Mouse (Mus musculus) lung, embryonic 15.5 days (tissue): ENCODE measurements around the gene Asb2. TPM values are rescaled to one million over a fixed set of nuclear protein-coding genes. Genes with fewer than 3 reads are reported as not detected.

ENCODE experiments used
- ATAC-seq: fragments of 200-750 bp; cut with Nextera tagmentation; 2 replicates; pipeline ENCODE4 v1.8.0; 2017; ENCODE audit warnings: moderate number of reproducible peaks, borderline replicate concordance; ENCODE audit not compliant: low FRiP score, low TSS enrichment; ENCODE audit errors: extremely low read depth
- H3K27ac ChIP-seq: fragments of 300-500 bp; sonication (generic); 2 replicates; pipeline ENCODE4 v1.5.1; 2015; ENCODE audit warnings: moderate library complexity, mild to moderate bottlenecking, inconsistent platforms
- H3K27me3 ChIP-seq: fragments of 300-500 bp; sonication (generic); 2 replicates; pipeline ENCODE4 v1.6.1; 2015; ENCODE audit warnings: inconsistent platforms
- H3K36me3 ChIP-seq: fragments of 300-500 bp; sonication (generic); 2 replicates; pipeline ENCODE4 v1.6.1; 2015; ENCODE audit warnings: inconsistent platforms
- H3K4me1 ChIP-seq: fragments of 300-500 bp; sonication (generic); 2 replicates; pipeline ENCODE4 v1.6.1; 2015; ENCODE audit warnings: inconsistent platforms
- H3K4me2 ChIP-seq: fragments of 300-500 bp; sonication (generic); 2 replicates; pipeline ENCODE4 v1.6.1; 2015; ENCODE audit warnings: inconsistent platforms, mild to moderate bottlenecking, moderate library complexity
- H3K4me3 ChIP-seq: fragments of 300-500 bp; sonication (generic); 2 replicates; pipeline ENCODE4 v1.5.1; 2015; ENCODE audit warnings: mild to moderate bottlenecking, inconsistent platforms
- H3K9ac ChIP-seq: fragments of 300-500 bp; sonication (generic); 2 replicates; pipeline ENCODE4 v1.6.1; 2015; ENCODE audit warnings: inconsistent platforms
- H3K9me3 ChIP-seq: fragments of 300-500 bp; sonication (generic); 2 replicates; pipeline ENCODE4 v1.6.1; 2016; ENCODE audit warnings: inconsistent platforms
- WGBS: fragments of 180-500 bp; shearing (Covaris S2); methylation state at CpG from one replicate; pipeline ENCODE4 v1.1.7; 2015; 5-methylcytosine and 5-hydroxymethylcytosine counted together
- polyA plus RNA-seq: library from polyadenylated mRNA; unstranded; fragments of >200 nt; fragmentation: Nextera tagmentation; extraction: Ambion mirVana; gene quantifications from 2 replicates; pipeline ENCODE4 v1.2.1, GENCODE M21; 2015

The Asb2 gene
- polyA plus RNA-seq, 1 experiment from 2014 or later = 8.6 TPM

- Histone ChIP-seq H3K4me3 (no peak overlapping the region), H3K4me1 (no peaks in the 10 kb centered on the region), H3K27me3 (no peaks in the 10 kb centered on the region), H3K4me2 (no peak overlapping the region), H3K27ac (no peak overlapping the region), H3K9ac (no peak overlapping the region), H3K9me3 (no peaks in the 10 kb centered on the region), H3K36me3 (no peaks in the 10 kb centered on the region)
- 76% methylated on average over 3 of the region's 3 CpGs for WGBS
- ATAC-seq = no peak
Observed at GRCm38 (mm10) chr12:103283411-103283810, 72.4 kb downstream of the Asb2 start.

- ATAC-seq = no peak
- no peaks in the 10 kb centered on the region for H3K36me3 ChIP-seq
- no peaks in the 10 kb centered on the region for H3K4me1 ChIP-seq
- H3K27ac ChIP-seq = no peak overlapping the region
- no peak overlapping the region for H3K9ac ChIP-seq
- H3K4me3 ChIP-seq = no peak overlapping the region
- H3K9me3 ChIP-seq = no peaks in the 10 kb centered on the region
- H3K27me3 ChIP-seq = no peaks in the 10 kb centered on the region
- WGBS = 51% methylated on average over 6 of the region's 6 CpGs
- H3K4me2 ChIP-seq = no peak overlapping the region
Observed at GRCm38 (mm10) chr12:103282936-103283335, 72.9 kb downstream of the Asb2 start.

DNA sequence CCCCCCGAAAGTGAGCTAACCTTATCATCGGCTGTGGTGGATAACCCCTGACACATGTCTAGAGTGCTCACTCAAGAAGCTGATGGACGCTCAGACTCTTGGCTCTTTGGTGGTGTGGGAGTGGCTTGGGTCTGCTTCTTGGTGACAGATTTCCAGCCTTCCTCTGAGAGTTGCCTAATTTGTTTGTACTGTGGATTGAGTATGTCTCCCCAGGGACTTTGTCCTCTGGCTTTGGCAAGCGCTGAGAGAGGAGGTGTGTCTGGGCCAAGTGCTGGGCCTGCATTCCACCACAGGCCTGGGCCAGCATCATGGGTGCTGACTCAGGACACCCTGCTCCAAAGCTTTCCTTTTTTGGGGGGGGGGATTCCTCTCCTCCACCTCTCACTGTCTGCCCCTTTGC, 73.9 kb downstream of the Asb2 start:
- no peaks in the 10 kb centered on the region for H3K9me3 ChIP-seq
- WGBS = 21% methylated on average over 4 of the region's 4 CpGs
- H3K27ac ChIP-seq = no peak overlapping the region
- H3K4me2 ChIP-seq = no peak overlapping the region
- peak; percentile 69; the same call in 1 of the 2 replicates for ATAC-seq
- no peaks in the 10 kb centered on the region for H3K27me3 ChIP-seq
- no peak overlapping the region for H3K4me3 ChIP-seq
- H3K36me3 ChIP-seq = no peaks in the 10 kb centered on the region
- H3K4me1 ChIP-seq = no peaks in the 10 kb centered on the region
- H3K9ac ChIP-seq = no peak overlapping the region

DNA sequence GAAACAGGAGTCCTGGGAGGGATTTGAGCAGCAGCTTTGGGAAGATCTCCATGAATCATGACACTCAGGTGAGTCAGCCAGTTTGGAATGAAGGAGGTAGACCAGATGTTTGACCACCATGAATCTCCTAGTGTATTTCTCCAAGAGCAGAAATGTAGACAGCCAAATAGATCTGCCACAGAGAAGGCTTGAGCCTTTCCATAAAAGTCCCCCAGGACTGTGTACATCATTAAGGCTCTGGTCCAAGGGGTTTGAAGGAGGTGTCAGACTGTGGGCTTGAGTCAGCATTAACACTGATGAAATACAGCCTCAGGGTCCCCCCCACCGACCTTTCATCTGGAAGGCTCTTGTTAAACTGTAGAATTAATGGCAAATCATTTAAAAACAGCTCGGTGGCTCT, 74.3 kb downstream of the Asb2 start:
- ATAC-seq = peak; percentile 19; the same call in 1 of the 2 replicates
- WGBS = 40% methylated on average over 2 of the region's 2 CpGs
- Histone ChIP-seq H3K4me1 (no peaks in the 10 kb centered on the region), H3K27me3 (no peaks in the 10 kb centered on the region), H3K27ac (no peak overlapping the region), H3K4me2 (no peak overlapping the region), H3K9ac (no peak overlapping the region), H3K4me3 (no peak overlapping the region), H3K36me3 (no peaks in the 10 kb centered on the region), H3K9me3 (no peaks in the 10 kb centered on the region)

DNA sequence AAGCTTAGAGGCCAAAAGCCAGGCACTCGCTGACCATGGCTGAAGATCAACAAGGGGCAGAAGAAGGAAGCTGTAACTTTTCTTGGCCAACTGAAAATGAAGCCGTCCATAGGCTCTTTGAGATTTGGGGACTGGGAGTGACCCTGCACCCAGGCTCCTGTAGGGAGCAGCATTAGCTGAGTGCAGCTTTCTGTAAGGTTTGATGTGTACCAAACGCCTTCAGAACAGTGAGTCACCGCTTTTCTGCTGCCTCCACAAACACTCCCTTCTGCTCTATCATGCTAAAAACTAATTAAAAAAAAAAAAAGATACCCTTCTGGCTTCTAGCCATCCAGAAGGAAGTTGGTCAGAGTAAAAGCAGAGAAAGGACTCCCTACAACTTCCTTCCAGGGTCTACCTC, 79.4 kb downstream of the Asb2 start:
- Histone ChIP-seq H3K36me3 (no peaks in the 10 kb centered on the region), H3K9ac (no peak overlapping the region)
- no peak for ATAC-seq

GRCm38 (mm10) chr12:103273732-103274131, 82.1 kb downstream of the Asb2 start:
- Histone ChIP-seq H3K9me3 (no peaks in the 10 kb centered on the region), H3K27me3 (no peaks in the 10 kb centered on the region), H3K4me1 (no peaks in the 10 kb centered on the region), H3K4me2 (no peak overlapping the region), H3K36me3 (no peaks in the 10 kb centered on the region), H3K27ac (no peak overlapping the region), H3K4me3 (no peak overlapping the region), H3K9ac (no peak overlapping the region)
- WGBS = 86% methylated on average over 2 of the region's 2 CpGs
- no peak for ATAC-seq

More for the DNA sequence above, 79.4 kb downstream of the Asb2 start:
- H3K4me3 ChIP-seq = no peak overlapping the region
- H3K9me3 ChIP-seq = no peaks in the 10 kb centered on the region
- no peaks in the 10 kb centered on the region for H3K27me3 ChIP-seq
- no peaks in the 10 kb centered on the region for H3K4me1 ChIP-seq
- H3K4me2 ChIP-seq = no peak overlapping the region
- no peak overlapping the region for H3K27ac ChIP-seq
- WGBS = 72% methylated on average over 4 of the region's 4 CpGs

DNA sequence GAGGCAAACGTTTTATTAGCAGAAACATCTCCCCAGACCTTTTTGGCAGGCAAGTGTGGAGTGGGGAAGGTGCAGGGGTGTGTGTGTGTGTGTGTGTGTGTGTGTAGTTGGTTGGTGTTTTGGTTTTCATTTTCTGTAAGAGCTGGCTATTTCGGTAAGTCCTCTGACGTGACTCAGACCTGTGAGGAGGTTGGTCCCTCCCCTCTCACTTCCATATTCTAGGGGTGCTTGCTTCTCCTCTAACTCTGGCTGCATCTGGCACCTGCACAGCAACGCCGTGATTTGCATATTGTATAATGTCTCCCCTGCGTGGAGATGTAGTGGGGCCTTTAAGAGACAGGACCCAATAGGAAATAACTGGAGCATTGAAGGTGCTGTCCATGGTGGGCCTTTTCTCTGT, 82.8 kb downstream of the Asb2 start:
- Histone ChIP-seq H3K27ac (no peak overlapping the region), H3K4me1 (no peaks in the 10 kb centered on the region), H3K36me3 (no peaks in the 10 kb centered on the region), H3K4me3 (no peak overlapping the region), H3K4me2 (no peak overlapping the region), H3K9me3 (no peaks in the 10 kb centered on the region), H3K9ac (no peak overlapping the region), H3K27me3 (no peaks in the 10 kb centered on the region)
- 56% methylated on average over 6 of the region's 6 CpGs for WGBS
- no peak for ATAC-seq

DNA sequence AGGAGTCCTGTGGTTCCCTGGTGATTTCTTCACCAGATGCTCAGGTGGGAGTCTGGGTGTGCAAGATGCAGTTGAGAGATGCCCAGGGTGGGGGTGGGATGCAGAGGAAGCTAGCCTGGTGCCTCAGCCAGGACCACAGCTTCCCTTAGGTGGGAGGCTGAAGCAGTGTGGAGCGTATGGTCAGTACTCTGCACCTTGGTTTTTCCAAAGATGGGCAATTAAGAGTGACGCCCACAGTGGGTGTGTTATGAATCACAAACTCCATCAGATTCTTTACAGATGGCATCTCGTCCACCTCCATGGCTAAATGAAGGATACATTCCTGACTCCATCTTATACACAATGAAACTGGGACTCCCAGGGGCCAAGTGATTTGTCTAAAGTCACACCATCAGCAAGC, 83.6 kb downstream of the Asb2 start:
- H3K27me3 ChIP-seq = no peaks in the 10 kb centered on the region
- H3K4me2 ChIP-seq = no peak overlapping the region
- H3K4me3 ChIP-seq = no peak overlapping the region
- H3K27ac ChIP-seq = no peak overlapping the region
- no peaks in the 10 kb centered on the region for H3K9me3 ChIP-seq
- no peak overlapping the region for H3K9ac ChIP-seq
- no peak for ATAC-seq
- H3K36me3 ChIP-seq = no peaks in the 10 kb centered on the region
- 82% methylated on average over 3 of the region's 3 CpGs for WGBS
- no peaks in the 10 kb centered on the region for H3K4me1 ChIP-seq

Other genes starting within 250 kb of the Asb2 start
- 0.34 and 0.36 TPM in 2 replicates for gene Prima1, start 113.9 kb downstream of the Asb2 start, polyA plus RNA-seq
- 0.34 TPM in 1 of 2 replicates, not detected in the other for gene Fam181a, start 45.0 kb downstream of the Asb2 start, polyA plus RNA-seq
- gene Otub2, start 32.7 kb upstream of the Asb2 start, polyA plus RNA-seq = 8.8 TPM in 2 replicates
- 0.16 TPM in 1 of 2 replicates, not detected in the other for gene 9330161L09Rik, start 51.8 kb upstream of the Asb2 start, polyA plus RNA-seq
- gene Ddx24, start 69.8 kb upstream of the Asb2 start, polyA plus RNA-seq = 76.7 and 83.1 TPM in 2 replicates
- gene Ifi27, start 78.2 kb upstream of the Asb2 start, polyA plus RNA-seq = 45.6 and 51.1 TPM in 2 replicates
- gene Ifi27l2a, start 87.7 kb upstream of the Asb2 start, polyA plus RNA-seq = 10.5 and 13.5 TPM in 2 replicates
- not detected in 2 replicates for gene Ifi27l2b, start 101.2 kb upstream of the Asb2 start, polyA plus RNA-seq
- gene Ppp4r4, start 176.3 kb upstream of the Asb2 start, polyA plus RNA-seq = 1.3 and 2.2 TPM in 2 replicates